Mouse (Mus musculus): ENCODE measurements around the gene Gm6657.

Gene Gm6657

GRCm38 (mm10) chr12:78193942-78194341 is at the start of gene Gm6657:
Gm6657 (plus strand) TSS chr12:78194242.
- no peak for DNase-seq

- no peak for DNase-seq
Observed at GRCm38 (mm10) chr12:78153308-78154002, 40.6 kb upstream of the Gm6657 start.

- DNase-seq = no peak
Observed at GRCm38 (mm10) chr12:78170178-78170577, 23.9 kb upstream of the Gm6657 start.

GRCm38 (mm10) chr12:78173945-78174344 is 20.1 kb upstream of the Gm6657 start:
- no peak for DNase-seq

- no peak for DNase-seq
Observed at GRCm38 (mm10) chr12:78174671-78175070, 19.4 kb upstream of the Gm6657 start.

GRCm38 (mm10) chr12:78181452-78181851 is 12.6 kb upstream of the Gm6657 start:
- no peak for DNase-seq

GRCm38 (mm10) chr12:78195368-78195767 is 1.3 kb downstream of the Gm6657 start:
- no peak for DNase-seq

GRCm38 (mm10) chr12:78203646-78204045 is 9.6 kb downstream of the Gm6657 start:
- DNase-seq = no peak

- DNase-seq = peak; percentile 30
Observed at GRCm38 (mm10) chr12:78205915-78206570, 12.0 kb downstream of the Gm6657 start.

- DNase-seq = no peak
Observed at GRCm38 (mm10) chr12:78206571-78206960, 12.5 kb downstream of the Gm6657 start.

- DNase-seq = no peak
Observed at GRCm38 (mm10) chr12:78209856-78210255, 15.8 kb downstream of the Gm6657 start.

- DNase-seq = no peak
Observed at GRCm38 (mm10) chr12:78215490-78215889, 21.4 kb downstream of the Gm6657 start.

GRCm38 (mm10) chr12:78219191-78219825 is 25.3 kb downstream of the Gm6657 start:
- DNase-seq = no peak

- peak; percentile 92 for DNase-seq
Observed at GRCm38 (mm10) chr12:78225707-78226518, 31.9 kb downstream of the Gm6657 start, which contains the start of gene Gphn. Gphn (plus strand) TSS chr12:78226379.

GRCm38 (mm10) chr12:78226519-78226875 is 32.5 kb downstream of the Gm6657 start:
- peak; percentile 82 for DNase-seq

GRCm38 (mm10) chr12:78227021-78227932 is 33.2 kb downstream of the Gm6657 start:
- DNase-seq = peak; percentile 42

GRCm38 (mm10) chr12:78228139-78228538 is 34.1 kb downstream of the Gm6657 start:
- no peak for DNase-seq

- no peak for DNase-seq
Observed at GRCm38 (mm10) chr12:78232560-78232959, 38.5 kb downstream of the Gm6657 start.

GRCm38 (mm10) chr12:78248366-78248765 is 54.3 kb downstream of the Gm6657 start:
- no peak for DNase-seq

GRCm38 (mm10) chr12:78249151-78249550 is 55.1 kb downstream of the Gm6657 start:
- no peak for DNase-seq
